Mouse (Mus musculus): ENCODE results near the gene March10. TPM values are rescaled to one million over a fixed set of nuclear protein-coding genes. Genes with fewer than 3 reads are reported as not detected.

The March10 gene
- polyA plus RNA-seq, 1 experiment = 1.2 TPM

DNA sequence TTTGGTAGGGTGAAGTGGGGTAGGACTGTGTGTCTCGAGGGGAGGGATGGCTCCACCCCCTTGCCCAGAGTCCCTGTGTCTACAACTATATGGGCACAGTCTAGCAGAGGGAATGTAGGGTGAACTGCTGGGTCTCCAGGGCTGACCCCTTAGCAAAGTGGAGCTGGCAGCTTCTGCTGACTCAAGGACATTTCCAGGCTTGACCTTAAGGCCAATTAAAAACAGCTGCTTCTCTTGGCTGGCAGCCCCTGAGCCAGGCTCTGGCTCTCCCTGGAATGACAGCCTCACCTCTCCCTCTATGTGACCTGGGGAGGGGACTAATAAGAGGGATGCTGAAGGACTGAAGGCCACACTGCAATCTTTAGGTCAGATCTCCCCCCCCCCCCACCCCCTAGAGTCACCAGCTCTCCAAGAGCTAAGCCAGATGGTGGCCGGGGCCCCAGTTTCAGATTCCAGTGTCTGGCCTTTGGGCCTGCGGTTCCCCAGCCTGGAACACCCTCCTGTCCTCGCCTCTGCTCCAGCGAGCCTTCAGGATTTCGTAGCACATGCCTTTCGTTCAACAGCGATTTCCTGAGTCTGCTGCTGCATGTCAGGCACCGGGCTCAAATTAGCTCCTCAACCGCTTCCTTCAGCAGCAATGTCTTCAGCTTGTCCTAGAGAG, 143.4 kb downstream of the March10 start:
- no peak for DNase-seq (ENCODE audit: low read depth)

DNA sequence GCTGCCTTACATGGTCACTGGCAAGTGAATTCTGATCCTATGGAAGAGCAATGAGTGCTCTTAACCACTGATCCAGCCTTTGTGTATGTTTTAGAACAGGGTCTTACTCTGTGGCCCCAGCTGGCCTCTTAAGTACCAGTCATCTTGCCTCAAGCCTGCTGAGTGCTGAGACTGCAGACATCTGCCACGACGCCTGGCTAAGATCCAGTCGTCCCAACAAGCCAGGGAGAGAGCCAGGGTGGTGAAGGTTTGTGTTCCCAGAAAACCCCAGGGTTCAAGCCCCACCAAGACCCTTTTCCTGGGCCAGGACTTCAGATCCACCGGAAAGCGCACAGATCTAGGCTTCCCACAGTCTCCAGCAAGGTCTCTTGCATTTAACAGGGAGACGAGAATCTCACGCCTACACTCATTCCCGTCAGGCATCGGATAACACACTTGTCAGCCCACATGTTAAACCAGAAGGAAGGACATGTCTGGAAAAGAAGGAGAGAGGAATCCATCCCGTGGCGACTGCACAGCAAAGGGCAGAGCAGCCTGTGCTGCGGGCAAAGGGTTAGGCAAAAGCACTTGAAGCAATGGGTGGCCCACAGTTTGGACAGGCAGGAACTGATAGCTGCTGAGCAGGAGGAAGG, 144.1 kb downstream of the March10 start:
- DNase-seq (ENCODE audit: low read depth) = no peak

DNA sequence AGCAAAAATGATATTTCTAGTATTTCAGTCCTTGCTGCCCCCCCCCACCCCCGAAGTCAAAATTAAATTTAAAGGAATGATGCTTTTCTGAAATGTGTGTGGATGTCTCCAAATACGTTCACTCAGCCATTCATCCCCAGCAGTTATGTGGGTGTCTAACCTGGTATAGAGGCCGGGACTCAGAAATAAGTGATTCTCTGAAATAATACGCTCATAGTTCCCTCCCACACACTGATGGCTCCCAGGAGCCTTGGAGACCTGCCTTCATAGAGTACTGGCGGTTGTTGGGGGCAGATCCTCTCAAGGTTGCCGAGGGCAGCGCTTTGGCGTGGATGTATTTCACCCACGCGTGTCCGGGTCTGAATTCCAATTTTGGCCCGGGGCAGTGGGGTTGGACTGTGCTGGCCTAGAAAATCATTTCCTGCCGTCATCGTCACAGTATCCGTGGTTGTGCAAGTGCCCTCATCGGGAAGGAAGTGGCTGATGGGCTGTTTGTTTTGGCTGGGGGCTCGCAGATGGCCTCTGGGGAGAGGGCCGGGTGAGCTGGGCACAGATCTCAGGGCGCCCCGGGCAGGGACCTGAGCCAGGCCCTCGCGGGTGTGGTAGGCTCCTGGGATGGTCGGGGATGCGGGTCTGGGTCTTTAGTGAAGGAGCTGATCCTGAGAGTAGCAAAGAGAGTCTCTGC, 145.1 kb downstream of the March10 start:
- DNase-seq (ENCODE audit: low read depth) = no peak

Other genes with a start within 250 kb of the March10 start
- 16.3 and 18.4 TPM in 2 replicates for gene Mrc2, start 164.1 kb downstream of the March10 start, polyA plus RNA-seq (2012; rRNA removed)
- gene Tanc2, start 133.3 kb upstream of the March10 start, polyA plus RNA-seq (2012; rRNA removed) = 15.2 and 18.8 TPM in 2 replicates